ENCODE assay signal across 23 mouse cellular contexts in the genomic region with DNA sequence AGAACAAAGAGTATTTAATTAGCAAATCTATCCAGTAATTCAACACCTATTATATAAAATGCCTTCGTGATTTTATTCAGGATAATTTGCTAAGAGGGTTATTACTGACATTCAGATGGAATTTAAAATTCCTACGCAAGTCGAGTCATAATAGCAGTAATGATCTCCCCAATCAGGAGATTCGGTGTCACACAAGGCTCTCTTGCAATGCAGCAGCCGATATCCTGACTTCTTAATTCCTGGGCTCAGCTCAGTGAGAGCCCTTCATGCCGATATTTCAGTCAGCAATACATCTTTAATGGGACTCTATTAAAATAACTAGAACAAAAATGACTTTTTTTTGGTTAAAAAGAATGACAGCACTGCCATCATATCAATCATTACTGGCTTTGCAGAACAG.
DNase-seq lines count a peak whose midpoint lies in the region; ATAC-seq lines count a peak whose summit lies in the region.
"Had no signal": no experiment of that assay in that cellular context is flagged by ENCODE, and none has a peak within 500 bp of the region (broad histone marks: within the 10 kb centered on the region; RNA-seq: fewer than 3 reads in every experiment).

No protein-coding gene starts in this region.

- WGBS in forebrain, embryonic 13.5 days, result 60% methylated on average over 6 of the region's 6 CpGs
- 82% methylated on average over 6 of the region's 6 CpGs for WGBS in forebrain, embryonic 11.5 days
- WGBS in midbrain, embryonic 14.5 days, result 84% methylated on average over 6 of the region's 6 CpGs
- WGBS in midbrain, embryonic 13.5 days, result 78% methylated on average over 6 of the region's 6 CpGs

- no peak overlapping the region for H3K4me2 ChIP-seq in forebrain, embryonic 13.5 days
- H3K4me2 ChIP-seq in forebrain, embryonic 11.5 days (ENCODE audit: low read depth, low read length, severe bottlenecking), result no peak overlapping the region
- H3K4me2 ChIP-seq in midbrain, embryonic 14.5 days (ENCODE audit: low read length), result no peak overlapping the region
- H3K4me2 ChIP-seq in midbrain, embryonic 13.5 days (replicated peaks), result no peak overlapping the region
- H3K4me2 ChIP-seq: heart, embryonic 12.5 days; heart, embryonic 15.5 days; hindbrain, embryonic 13.5 days; intestine, embryonic 15.5 days had no signal

- H3K9ac ChIP-seq in forebrain, embryonic 13.5 days, result no peak overlapping the region
- H3K9ac ChIP-seq in forebrain, embryonic 11.5 days (ENCODE audit: low read length), result no peak overlapping the region
- no peak overlapping the region for H3K9ac ChIP-seq in midbrain, embryonic 14.5 days (replicated peaks; ENCODE audit: low read length)
- no peak overlapping the region for H3K9ac ChIP-seq in midbrain, embryonic 13.5 days (replicated peaks)
- H3K9ac ChIP-seq: heart, embryonic 12.5 days; heart, embryonic 15.5 days; hindbrain, embryonic 13.5 days; intestine, embryonic 15.5 days had no signal

- H3K4me1 ChIP-seq in forebrain, embryonic 13.5 days, result no peaks in the 10 kb centered on the region; the same call in 1 of the 2 replicates
- no peaks in the 10 kb centered on the region for H3K4me1 ChIP-seq in forebrain, embryonic 11.5 days (replicated peaks; ENCODE audit: control insufficient read depth, insufficient read depth, low read length)
- H3K4me1 ChIP-seq in midbrain, embryonic 14.5 days (ENCODE audit: control insufficient read depth, insufficient read depth, low read length), result no peaks in the 10 kb centered on the region
- no peaks in the 10 kb centered on the region for H3K4me1 ChIP-seq in midbrain, embryonic 13.5 days (replicated peaks)
- H3K4me1 ChIP-seq: heart, embryonic 12.5 days; heart, embryonic 15.5 days; hindbrain, embryonic 10.5 days; hindbrain, embryonic 13.5 days; intestine, embryonic 15.5 days had no signal

- ATAC-seq in forebrain, embryonic 13.5 days, result peak; percentile 68
- ATAC-seq in forebrain, embryonic 11.5 days (replicated peaks; ENCODE audit: low FRiP score), result no peak
- no peak for ATAC-seq in midbrain, embryonic 14.5 days (ENCODE audit: low FRiP score, low TSS enrichment)
- no peak for ATAC-seq in midbrain, embryonic 13.5 days
- ATAC-seq: activated CD4-positive, CD25-positive, alpha-beta regulatory T cell, adult 4 months; hindbrain, embryonic 16.5 days; intestine, embryonic 15.5 days had no signal

- no peak for DNase-seq in forebrain, embryonic 11.5 days (ENCODE audit: low spot score)
- peak; percentile 1 for DNase-seq in midbrain, embryonic 14.5 days
- DNase-seq in telencephalon, adult 2 months (ENCODE audit: low read depth, low spot score), result peak; percentile 4
- DNase-seq in thymus, postnatal 36 days, result no peak
- DNase-seq: adrenal gland, adult 8-10 months; adrenal gland, postnatal 36 days; cerebellum, adult 11-12 months; cerebellum, adult 9-10 months; cerebellum, postnatal 14 days; gastrocnemius, postnatal 25 days; heart, adult 18-20 months; heart, postnatal 10 days; heart, postnatal 36 days; kidney, adult 11 months had no signal

- H3K36me3 ChIP-seq in forebrain, embryonic 13.5 days (ENCODE audit: poor library complexity, severe bottlenecking), result no peaks in the 10 kb centered on the region
- H3K36me3 ChIP-seq in forebrain, embryonic 11.5 days (ENCODE audit: control insufficient read depth, insufficient read depth, low read length), result no peaks in the 10 kb centered on the region
- no peaks in the 10 kb centered on the region for H3K36me3 ChIP-seq in midbrain, embryonic 14.5 days (ENCODE audit: control insufficient read depth, insufficient read depth, low read length)
- no peaks in the 10 kb centered on the region for H3K36me3 ChIP-seq in midbrain, embryonic 13.5 days
- H3K36me3 ChIP-seq: heart, embryonic 12.5 days; heart, embryonic 15.5 days; hindbrain, embryonic 10.5 days; hindbrain, embryonic 13.5 days; intestine, embryonic 15.5 days had no signal

- no peak overlapping the region for H3K4me3 ChIP-seq in forebrain, embryonic 13.5 days
- no peak overlapping the region for H3K4me3 ChIP-seq in forebrain, embryonic 11.5 days (ENCODE audit: low read depth, low read length)
- no peak overlapping the region for H3K4me3 ChIP-seq in midbrain, embryonic 14.5 days (replicated peaks; ENCODE audit: low read depth, low read length)
- H3K4me3 ChIP-seq in midbrain, embryonic 13.5 days (replicated peaks), result no peak overlapping the region
- H3K4me3 ChIP-seq: heart, embryonic 12.5 days; heart, embryonic 15.5 days; hindbrain, embryonic 10.5 days; hindbrain, embryonic 13.5 days; intestine, embryonic 15.5 days had no signal

- no peaks in the 10 kb centered on the region for H3K27me3 ChIP-seq in forebrain, embryonic 13.5 days
- no peaks in the 10 kb centered on the region for H3K27me3 ChIP-seq in forebrain, embryonic 11.5 days (ENCODE audit: control insufficient read depth, insufficient read depth, low read length)
- no peaks in the 10 kb centered on the region for H3K27me3 ChIP-seq in midbrain, embryonic 14.5 days (ENCODE audit: control insufficient read depth, insufficient read depth, low read length)
- no peaks in the 10 kb centered on the region for H3K27me3 ChIP-seq in midbrain, embryonic 13.5 days
- H3K27me3 ChIP-seq: heart, embryonic 12.5 days; heart, embryonic 15.5 days; hindbrain, embryonic 13.5 days; intestine, embryonic 15.5 days had no signal

- no peaks in the 10 kb centered on the region for H3K9me3 ChIP-seq in forebrain, embryonic 13.5 days (replicated peaks)
- no peaks in the 10 kb centered on the region for H3K9me3 ChIP-seq in forebrain, embryonic 11.5 days (ENCODE audit: control insufficient read depth, low read length)
- H3K9me3 ChIP-seq in midbrain, embryonic 14.5 days (ENCODE audit: control insufficient read depth, low read length), result no peaks in the 10 kb centered on the region
- H3K9me3 ChIP-seq in midbrain, embryonic 13.5 days, result no peaks in the 10 kb centered on the region
- H3K9me3 ChIP-seq: heart, embryonic 12.5 days; heart, embryonic 15.5 days; hindbrain, embryonic 10.5 days; hindbrain, embryonic 13.5 days; intestine, embryonic 15.5 days had no signal

- no peak overlapping the region for H3K27ac ChIP-seq in forebrain, embryonic 13.5 days
- H3K27ac ChIP-seq in forebrain, embryonic 11.5 days (ENCODE audit: low read depth, low read length), result no peak overlapping the region
- H3K27ac ChIP-seq in midbrain, embryonic 14.5 days (replicated peaks; ENCODE audit: low read depth, low read length), result no peak overlapping the region
- no peak overlapping the region for H3K27ac ChIP-seq in midbrain, embryonic 13.5 days
- H3K27ac ChIP-seq: heart, embryonic 15.5 days; hindbrain, embryonic 10.5 days; hindbrain, embryonic 13.5 days; intestine, embryonic 15.5 days had no signal

Comparison
In these comparisons a context has a peak if more than half of its experiments do, and no peak if none do; other contexts are left out.
1. DNase-seq: peak in midbrain, embryonic 14.5 days (single experiment) and telencephalon, adult 2 months (single experiment); none in forebrain, embryonic 11.5 days (single experiment) and thymus, postnatal 36 days (0 of 2).